Mouse (Mus musculus): Measurements from ENCODE around the gene Prdx5. TPM values are rescaled to one million over a fixed set of nuclear protein-coding genes. Genes with fewer than 3 reads are reported as not detected.
A peak's percentile ranks its signal among the peaks of the same experiment; 100 is the strongest.
"Not testable (repeated sequence)": the region's sequence is repeated elsewhere in the genome, so short reads cannot be mapped to it uniquely, and the experiment has no call there.

The Prdx5 gene
- polyA plus RNA-seq, 1 experiment, result 2,285 TPM

DNA sequence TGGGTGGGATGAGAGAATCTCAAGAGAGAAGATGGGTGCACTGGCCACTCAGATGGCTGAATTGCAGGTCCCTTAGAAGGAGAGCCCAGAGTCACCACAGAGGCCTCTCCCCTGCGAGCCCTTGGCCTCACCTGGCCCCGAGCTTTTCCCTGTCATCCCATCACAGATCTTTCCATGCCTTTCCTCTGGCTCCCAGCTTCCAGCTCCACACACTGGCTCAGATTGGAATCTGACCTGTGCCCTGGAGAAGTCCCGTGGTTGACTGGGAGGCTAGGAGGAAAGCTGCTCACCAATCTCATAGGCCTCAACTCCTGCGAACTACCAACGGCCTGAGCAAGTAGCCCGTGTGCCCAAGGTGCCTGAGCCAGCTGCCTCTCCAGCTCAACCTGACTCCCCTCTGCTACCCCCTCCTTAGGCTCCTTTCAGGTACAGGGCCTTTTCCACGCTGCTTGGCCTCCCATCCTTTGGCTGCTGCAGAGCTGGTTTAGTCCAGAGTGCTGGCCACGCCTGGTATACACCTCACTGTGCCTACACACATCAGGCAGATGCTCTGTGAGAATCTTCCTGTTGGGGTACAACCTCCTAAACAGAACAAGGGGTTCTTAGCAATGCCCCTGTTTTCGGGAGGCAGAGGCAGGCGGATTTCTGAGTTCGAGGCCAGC is 4.3 kb downstream of the Prdx5 start:
- 70% methylated on average over 11 of the region's 11 CpGs for WGBS
- Histone ChIP-seq H3K27me3 (replicated peaks; ENCODE audit: control insufficient read depth, insufficient read depth, low read length) (no peaks in the 10 kb centered on the region), H3K4me3 (ENCODE audit: insufficient read depth, low read depth, low read length) (no peak overlapping the region), H3K36me3 (ENCODE audit: control insufficient read depth, insufficient read depth, low read length) (no peaks in the 10 kb centered on the region; the same call in 1 of the 2 replicates), H3K27ac (ENCODE audit: insufficient read depth, low read depth, low read length) (peak overlapping the region; percentile 83), H3K4me1 (ENCODE audit: control insufficient read depth, insufficient read depth, low read length) (peaks cover 37% of the 10 kb centered on the region; the same call in 1 of the 2 replicates)
- no peak for TF ChIP-seq POLR2A (IDR thresholded peaks at IDR 0.05; ENCODE audit: low read depth, low read length)
- TF ChIP-seq CTCF (conservative IDR thresholded peaks at IDR 0.05; ENCODE audit: insufficient read depth, insufficient read length, low read depth, low read length), result no peak
- peak; percentile 63 for DNase-seq

GRCm38 (mm10) chr19:6904846-6905245 is 5.1 kb downstream of the Prdx5 start:
- TF ChIP-seq CTCF (conservative IDR thresholded peaks at IDR 0.05; ENCODE audit: insufficient read depth, insufficient read length, low read depth, low read length) (no peak), POLR2A (IDR thresholded peaks at IDR 0.05; ENCODE audit: low read depth, low read length) (no peak)
- Histone ChIP-seq H3K4me3 (ENCODE audit: insufficient read depth, low read depth, low read length) (no peak overlapping the region), H3K36me3 (ENCODE audit: control insufficient read depth, insufficient read depth, low read length) (no peaks in the 10 kb centered on the region; the same call in 1 of the 2 replicates), H3K4me1 (ENCODE audit: control insufficient read depth, insufficient read depth, low read length) (peaks cover 37% of the 10 kb centered on the region; the same call in 1 of the 2 replicates), H3K27ac (ENCODE audit: insufficient read depth, low read depth, low read length) (peak overlapping the region; percentile 90), H3K27me3 (replicated peaks; ENCODE audit: control insufficient read depth, insufficient read depth, low read length) (no peaks in the 10 kb centered on the region)
- peak; percentile 96 for DNase-seq
- WGBS, result 38% methylated on average over 2 of the region's 2 CpGs

DNA sequence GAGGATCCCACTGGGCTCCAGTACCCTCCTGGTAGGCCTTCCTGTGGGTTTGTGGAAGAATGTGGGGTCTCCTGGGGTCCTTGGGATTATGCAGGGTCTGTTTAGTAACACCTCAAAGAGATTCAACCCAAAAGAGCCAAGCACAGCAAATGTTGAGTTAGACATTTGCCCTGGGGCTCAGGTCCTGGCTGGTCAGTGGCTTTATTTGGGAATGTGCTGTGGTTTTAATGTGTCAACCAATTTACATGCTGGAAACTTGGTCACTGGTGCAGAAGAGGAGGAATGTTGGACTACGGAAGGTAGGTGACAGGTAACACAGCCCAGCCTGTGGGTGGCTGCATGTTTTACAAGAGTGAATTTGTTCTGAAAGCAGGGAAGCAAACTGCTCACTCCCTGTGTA is 6.9 kb downstream of the Prdx5 start:
- H3K27ac ChIP-seq (ENCODE audit: insufficient read depth, low read depth, low read length), result peak overlapping the region; percentile 81
- 43% methylated on average over 1 of the region's 1 CpGs for WGBS

GRCm38 (mm10) chr19:6899641-6900040 is 10.3 kb downstream of the Prdx5 start:
- 56% methylated on average over 4 of the region's 4 CpGs for whole genome bisulfite sequencing
- DNase-seq, result peak; percentile 90
- no peak overlapping the region for H3K4me3 ChIP-seq (ENCODE audit: insufficient read depth, low read depth, low read length)
- peaks cover 19% of the 10 kb centered on the region; the same call in 1 of the 2 replicates for H3K4me1 ChIP-seq (ENCODE audit: control insufficient read depth, insufficient read depth, low read length)
- H3K27ac ChIP-seq (ENCODE audit: insufficient read depth, low read depth, low read length), result peak overlapping the region; percentile 90
- H3K27me3 ChIP-seq (replicated peaks; ENCODE audit: control insufficient read depth, insufficient read depth, low read length), result no peaks in the 10 kb centered on the region
- TF ChIP-seq POLR2A (IDR thresholded peaks at IDR 0.05; ENCODE audit: low read depth, low read length), result no peak
- no peak for TF ChIP-seq CTCF (conservative IDR thresholded peaks at IDR 0.05; ENCODE audit: insufficient read depth, insufficient read length, low read depth, low read length)
- no peaks in the 10 kb centered on the region for H3K36me3 ChIP-seq (ENCODE audit: control insufficient read depth, insufficient read depth, low read length)

More for the DNA sequence above, 6.9 kb downstream of the Prdx5 start:
- DNase-seq, result peak; percentile 86
- Histone ChIP-seq H3K4me1 (ENCODE audit: control insufficient read depth, insufficient read depth, low read length) (peaks cover 41% of the 10 kb centered on the region; the same call in 1 of the 2 replicates), H3K27me3 (replicated peaks; ENCODE audit: control insufficient read depth, insufficient read depth, low read length) (no peaks in the 10 kb centered on the region), H3K36me3 (ENCODE audit: control insufficient read depth, insufficient read depth, low read length) (no peaks in the 10 kb centered on the region; the same call in 1 of the 2 replicates), H3K4me3 (ENCODE audit: insufficient read depth, low read depth, low read length) (no peak overlapping the region)
- TF ChIP-seq CTCF (conservative IDR thresholded peaks at IDR 0.05; ENCODE audit: insufficient read depth, insufficient read length, low read depth, low read length), result no peak
- no peak for TF ChIP-seq POLR2A (IDR thresholded peaks at IDR 0.05; ENCODE audit: low read depth, low read length)

DNA sequence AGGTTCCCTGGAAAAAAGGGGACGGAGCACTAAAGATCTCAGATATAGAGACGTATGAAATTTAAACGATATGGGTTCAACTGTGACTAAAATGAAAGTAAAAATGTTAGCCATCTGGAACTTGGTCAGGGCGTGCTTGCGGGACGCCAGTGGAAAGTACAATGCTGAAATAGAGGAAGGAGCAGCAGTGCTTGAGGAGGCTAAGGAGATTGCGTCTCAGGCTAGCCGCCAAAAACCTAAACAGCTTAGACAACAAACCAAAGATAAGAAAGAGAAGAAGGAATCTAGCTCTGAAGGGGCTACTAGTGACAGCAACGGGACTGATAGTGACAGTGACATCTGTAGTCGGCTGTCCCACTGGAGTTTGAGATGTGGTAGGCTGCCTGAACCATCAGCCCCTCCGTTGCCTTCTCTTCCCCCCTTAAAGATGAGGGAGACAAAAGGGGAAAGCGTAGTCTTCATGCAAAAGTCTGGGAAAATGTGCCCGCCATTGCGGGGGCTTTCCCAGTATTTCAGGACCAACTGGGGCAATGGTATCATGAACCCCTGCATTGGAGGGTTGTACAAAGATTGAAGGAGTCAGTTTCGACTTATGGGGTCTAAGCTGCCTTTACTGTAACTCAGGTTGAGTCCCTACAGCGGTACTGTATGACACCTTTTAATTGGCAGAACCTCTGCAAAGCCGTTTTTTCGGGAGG is 14.1 kb downstream of the Prdx5 start:
- not testable (repeated sequence) for H3K36me3 ChIP-seq (ENCODE audit: control insufficient read depth, insufficient read depth, low read length); H3K4me3 ChIP-seq (ENCODE audit: insufficient read depth, low read depth, low read length); DNase-seq; H3K4me1 ChIP-seq (ENCODE audit: control insufficient read depth, insufficient read depth, low read length); H3K27ac ChIP-seq (ENCODE audit: insufficient read depth, low read depth, low read length); H3K27me3 ChIP-seq (replicated peaks; ENCODE audit: control insufficient read depth, insufficient read depth, low read length)
- WGBS, result 85% methylated on average over 18 of the region's 18 CpGs

DNA sequence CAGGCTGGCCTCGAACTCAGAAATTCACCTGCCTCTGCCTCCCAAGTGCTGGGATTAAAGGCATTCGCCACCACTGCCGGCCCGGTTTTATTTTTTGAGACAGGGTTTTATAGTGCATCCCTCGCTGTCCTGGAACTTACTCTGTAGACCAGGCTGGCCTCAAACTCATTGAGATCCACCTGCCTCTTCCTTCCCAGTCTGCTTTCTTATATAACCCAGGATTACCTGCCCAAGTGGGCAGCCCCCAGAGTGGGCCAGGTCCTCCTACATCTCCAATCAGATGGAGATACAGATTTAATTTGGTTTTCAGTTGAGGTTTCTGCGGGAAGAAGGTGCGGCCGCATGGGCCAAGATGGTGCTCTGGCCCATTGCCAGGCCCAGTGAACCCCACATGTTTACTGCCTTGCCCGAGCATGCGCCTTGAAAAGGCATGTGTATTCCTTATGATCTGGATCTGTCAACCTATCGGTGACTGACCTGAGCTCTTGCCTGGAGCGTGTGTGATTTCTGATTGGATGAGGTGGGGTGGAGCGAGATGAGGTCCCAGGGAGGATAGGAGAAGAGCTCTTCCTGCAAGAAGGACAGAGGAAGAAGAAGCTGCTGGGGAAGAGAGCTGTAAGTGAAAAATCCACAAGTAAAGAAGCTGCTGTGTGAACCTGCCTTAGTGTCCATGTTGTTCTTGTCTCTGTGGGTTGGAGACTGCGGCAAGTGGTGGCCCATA is 16.0 kb downstream of the Prdx5 start:
- H3K36me3 ChIP-seq (ENCODE audit: control insufficient read depth, insufficient read depth, low read length), result no peaks in the 10 kb centered on the region
- TF ChIP-seq POLR2A (IDR thresholded peaks at IDR 0.05; ENCODE audit: low read depth, low read length) (no peak), CTCF (conservative IDR thresholded peaks at IDR 0.05; ENCODE audit: insufficient read depth, insufficient read length, low read depth, low read length) (no peak)
- no peak for DNase-seq
- no peaks in the 10 kb centered on the region for H3K27me3 ChIP-seq (replicated peaks; ENCODE audit: control insufficient read depth, insufficient read depth, low read length)
- no peak overlapping the region for H3K27ac ChIP-seq (ENCODE audit: insufficient read depth, low read depth, low read length)
- H3K4me1 ChIP-seq (ENCODE audit: control insufficient read depth, insufficient read depth, low read length), result 0 out of 2 replicates have a peak, but pooled peaks cover 2% of the 10 kb centered on the region
- WGBS, result 96% methylated on average over 14 of the region's 14 CpGs
- H3K4me3 ChIP-seq (ENCODE audit: insufficient read depth, low read depth, low read length), result no peak overlapping the region

- no peaks in the 10 kb centered on the region for H3K36me3 ChIP-seq (ENCODE audit: control insufficient read depth, insufficient read depth, low read length)
- 27% methylated on average over 4 of the region's 4 CpGs for WGBS
- H3K4me3 ChIP-seq (ENCODE audit: insufficient read depth, low read depth, low read length), result no peak overlapping the region
- DNase-seq, result peak; percentile 63
- TF ChIP-seq POLR2A (IDR thresholded peaks at IDR 0.05; ENCODE audit: low read depth, low read length) (no peak), CTCF (conservative IDR thresholded peaks at IDR 0.05; ENCODE audit: insufficient read depth, insufficient read length, low read depth, low read length) (no peak)
- H3K4me1 ChIP-seq (ENCODE audit: control insufficient read depth, insufficient read depth, low read length), result 0 out of 2 replicates have a peak, but pooled peaks cover 2% of the 10 kb centered on the region
- no peak overlapping the region for H3K27ac ChIP-seq (ENCODE audit: insufficient read depth, low read depth, low read length)
- no peaks in the 10 kb centered on the region for H3K27me3 ChIP-seq (replicated peaks; ENCODE audit: control insufficient read depth, insufficient read depth, low read length)
Measured at GRCm38 (mm10) chr19:6892512-6892911, 17.4 kb downstream of the Prdx5 start.
